Mouse (Mus musculus) lung, postnatal 0 days (tissue): ENCODE measurements around the gene Hhatl.

Experiments used
- CTCF ChIP-seq: IDR thresholded peaks from 2 replicates; pipeline ENCODE4 v1.5.1; 2016; ENCODE audit warnings: antibody characterized with exemption, mild to moderate bottlenecking
- EP300 ChIP-seq: IDR thresholded peaks from 2 replicates; pipeline ENCODE4 v1.6.1; 2016; ENCODE audit warnings: antibody characterized with exemption, mild to moderate bottlenecking, control low read depth

DNA sequence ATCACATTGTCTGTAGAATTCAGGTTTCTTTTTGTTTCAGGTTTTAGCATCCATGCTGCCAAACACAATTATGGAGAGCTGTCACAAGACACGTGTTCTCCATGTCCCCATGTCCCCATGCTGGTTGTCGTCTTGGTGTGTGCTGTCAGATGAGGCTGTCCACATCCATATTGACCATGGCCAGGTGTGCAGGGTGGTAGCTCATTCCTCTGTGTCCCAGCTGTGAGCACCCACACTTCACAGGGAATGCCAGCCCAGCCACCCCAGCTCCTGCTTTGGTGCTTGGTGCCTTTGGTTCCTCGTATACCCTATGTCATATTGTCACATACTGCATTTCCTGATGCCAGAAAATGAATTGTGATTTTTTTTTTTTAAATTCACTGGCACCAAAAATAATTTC, 37.7 kb downstream of the Hhatl start:
- TF ChIP-seq EP300 = no peak
- TF ChIP-seq CTCF = no peak
